Mouse (Mus musculus) midbrain, embryonic 13.5 days (tissue): ENCODE results near the gene Phc1. TPM values are rescaled to one million over a fixed set of nuclear protein-coding genes. Genes with fewer than 3 reads are reported as not detected.
A peak's percentile ranks its signal among the peaks of the same experiment; 100 is the strongest.

Experiments used
- ATAC-seq: fragments of 200-750 bp; cut with Nextera tagmentation; 2 replicates; pipeline ENCODE4 v1.8.0; 2017; ENCODE audit warnings: mild to moderate bottlenecking, moderate TSS enrichment, moderate library complexity
- H3K27ac ChIP-seq: fragments of 300-500 bp; sonication (generic); 2 replicates; pipeline ENCODE4 v1.5.1; 2015; ENCODE audit warnings: inconsistent platforms, mild to moderate bottlenecking, moderate library complexity
- H3K27me3 ChIP-seq: fragments of 300-500 bp; sonication (generic); 2 replicates; pipeline ENCODE4 v1.6.1; 2015; ENCODE audit warnings: mild to moderate bottlenecking, inconsistent platforms
- H3K36me3 ChIP-seq: fragments of 300-500 bp; sonication (generic); 2 replicates; pipeline ENCODE4 v1.6.1; 2015; ENCODE audit warnings: mild to moderate bottlenecking, inconsistent platforms
- H3K4me1 ChIP-seq: fragments of 300-500 bp; sonication (generic); replicated peaks from 2 replicates; pipeline ENCODE4 v1.6.1; 2015; ENCODE audit warnings: inconsistent platforms
- H3K4me2 ChIP-seq: fragments of 300-500 bp; sonication (generic); replicated peaks from 2 replicates; pipeline ENCODE4 v1.6.1; 2015; ENCODE audit warnings: moderate library complexity, mild to moderate bottlenecking, inconsistent platforms
- H3K4me3 ChIP-seq: fragments of 300-500 bp; sonication (generic); replicated peaks from 2 replicates; pipeline ENCODE4 v1.5.1; 2015; ENCODE audit warnings: mild to moderate bottlenecking, inconsistent platforms
- H3K9ac ChIP-seq: fragments of 300-500 bp; sonication (generic); replicated peaks from 2 replicates; pipeline ENCODE4 v1.6.1; 2015; ENCODE audit warnings: mild to moderate bottlenecking, inconsistent platforms
- H3K9me3 ChIP-seq: fragments of 300-500 bp; sonication (generic); 2 replicates; pipeline ENCODE4 v1.6.1; 2016; ENCODE audit warnings: mild to moderate bottlenecking, inconsistent platforms
- WGBS: fragments of 180-500 bp; shearing (Covaris S2); methylation state at CpG from one replicate; pipeline ENCODE4 v1.1.7; 2015; 5-methylcytosine and 5-hydroxymethylcytosine counted together
- polyA plus RNA-seq: library from polyadenylated mRNA; unstranded; fragments of >200 nt; fragmentation: Nextera tagmentation; extraction: Ambion mirVana; gene quantifications from 2 replicates; pipeline ENCODE4 v1.2.1, GENCODE M21; 2015

Gene Phc1
- polyA plus RNA-seq, 1 experiment from 2014 or later: 37.7 TPM

DNA sequence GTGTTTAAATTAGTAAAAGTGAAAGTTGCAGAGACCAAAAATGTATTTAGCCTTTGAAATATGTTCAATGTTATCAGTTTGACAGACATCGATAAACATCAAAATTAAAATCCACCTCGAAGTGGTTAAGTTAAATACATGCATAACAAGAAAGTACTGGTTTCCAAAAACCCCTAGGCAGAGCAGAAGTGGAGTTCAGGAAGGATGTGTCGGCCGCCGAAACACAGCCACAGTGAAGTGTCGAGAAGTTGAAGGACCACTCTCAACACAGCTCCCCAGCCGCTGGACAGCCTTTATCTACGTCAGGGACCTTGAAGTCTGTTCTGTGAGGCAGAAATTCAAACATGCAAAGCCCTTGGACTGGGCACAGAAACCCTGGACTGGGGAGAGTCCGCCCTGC, 36.8 kb downstream of the Phc1 start:
- Histone ChIP-seq H3K4me2 (no peak overlapping the region), H3K27me3 (no peaks in the 10 kb centered on the region)
- 87% methylated on average over 9 of the region's 9 CpGs for WGBS

DNA sequence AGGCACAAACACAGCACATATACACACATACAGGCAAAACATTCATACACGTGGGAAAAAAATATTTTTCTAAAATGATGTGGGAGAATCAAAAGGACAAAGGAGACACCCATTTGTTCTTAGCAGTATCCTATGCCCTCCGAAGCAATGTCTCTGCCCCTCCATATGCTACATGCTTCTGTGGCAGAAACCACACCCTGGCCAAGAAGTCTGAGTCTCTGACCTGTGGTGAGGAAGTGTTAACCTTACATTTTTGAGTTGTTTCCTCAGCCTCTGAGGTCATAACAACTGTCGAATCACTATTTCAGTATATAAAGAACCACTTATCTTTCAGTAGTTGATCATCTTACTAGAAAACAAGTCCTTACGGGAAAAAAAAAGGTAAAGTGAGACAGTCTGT, 37.7 kb downstream of the Phc1 start:
- 88% methylated on average over 4 of the region's 4 CpGs for WGBS

More for the DNA sequence above, 36.8 kb downstream of the Phc1 start:
- no peaks in the 10 kb centered on the region for H3K36me3 ChIP-seq
- H3K4me1 ChIP-seq: no peaks in the 10 kb centered on the region
- no peak for ATAC-seq
- H3K9ac ChIP-seq: no peak overlapping the region
- no peaks in the 10 kb centered on the region for H3K9me3 ChIP-seq
- H3K4me3 ChIP-seq: no peak overlapping the region
- no peak overlapping the region for H3K27ac ChIP-seq

DNA sequence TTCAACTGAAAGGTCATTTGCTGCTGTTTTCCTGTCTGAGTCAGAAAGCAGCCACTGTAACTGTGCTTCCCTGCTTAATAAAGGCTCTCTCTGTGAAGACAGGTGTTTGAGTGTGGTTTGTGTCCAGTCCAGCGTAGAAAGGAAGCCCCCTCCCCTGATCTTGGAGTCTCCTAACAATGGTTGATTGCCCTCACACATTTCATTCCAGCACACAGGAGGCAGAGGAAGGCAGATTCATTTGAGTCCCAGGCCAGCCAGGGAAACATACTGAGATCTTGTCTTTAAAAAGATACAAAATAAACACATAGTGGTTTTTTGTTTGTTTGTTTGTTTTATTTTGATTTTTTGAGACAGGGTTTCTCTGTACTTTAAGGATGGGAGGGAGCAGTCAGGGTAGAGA, 38.2 kb downstream of the Phc1 start:
- no peaks in the 10 kb centered on the region for H3K36me3 ChIP-seq
- no peak overlapping the region for H3K4me2 ChIP-seq
- H3K4me1 ChIP-seq: no peaks in the 10 kb centered on the region; the same call in 1 of the 2 replicates
- H3K27ac ChIP-seq: no peak overlapping the region
- WGBS: 64% methylated on average over 1 of the region's 1 CpGs
- H3K9ac ChIP-seq: no peak overlapping the region
- no peaks in the 10 kb centered on the region for H3K9me3 ChIP-seq
- no peak for ATAC-seq
- no peak overlapping the region for H3K4me3 ChIP-seq
- H3K27me3 ChIP-seq: no peaks in the 10 kb centered on the region

More for the DNA sequence above, 37.7 kb downstream of the Phc1 start:
- no peaks in the 10 kb centered on the region; the same call in 1 of the 2 replicates for H3K4me1 ChIP-seq
- no peaks in the 10 kb centered on the region for H3K36me3 ChIP-seq
- H3K9me3 ChIP-seq: no peaks in the 10 kb centered on the region
- H3K4me2 ChIP-seq: no peak overlapping the region
- H3K27ac ChIP-seq: no peak overlapping the region
- no peak overlapping the region for H3K4me3 ChIP-seq
- H3K9ac ChIP-seq: no peak overlapping the region
- no peaks in the 10 kb centered on the region for H3K27me3 ChIP-seq
- no peak for ATAC-seq

DNA sequence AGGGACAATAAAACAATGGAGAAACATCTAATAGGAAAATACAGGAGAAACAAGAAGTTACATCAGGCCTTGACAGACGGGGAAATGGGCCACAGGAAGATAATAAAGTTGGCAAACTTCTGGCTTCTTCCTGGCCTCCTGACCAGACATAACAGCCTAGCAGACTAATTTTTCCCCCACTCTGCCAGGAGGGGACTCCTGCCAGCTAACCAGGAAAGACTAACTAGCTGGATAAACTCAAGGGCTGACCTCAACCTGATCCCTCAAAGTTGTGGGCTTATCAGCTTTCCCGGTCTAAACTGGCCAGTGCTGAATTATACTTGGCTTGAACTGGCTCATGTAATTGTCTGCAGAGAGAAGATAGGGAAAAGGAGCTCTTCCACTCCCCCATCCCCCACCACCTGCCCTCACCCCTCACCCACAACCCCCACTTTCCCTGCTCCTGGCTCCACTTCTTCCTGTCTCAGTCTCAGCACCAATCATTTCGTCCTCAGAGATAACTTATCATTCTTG, 40.7 kb downstream of the Phc1 start:
- Histone ChIP-seq H3K27me3 (no peaks in the 10 kb centered on the region), H3K27ac (no peak overlapping the region), H3K4me2 (no peak overlapping the region), H3K4me1 (peaks cover 13% of the 10 kb centered on the region), H3K9ac (no peak overlapping the region), H3K9me3 (no peaks in the 10 kb centered on the region), H3K4me3 (no peak overlapping the region), H3K36me3 (no peaks in the 10 kb centered on the region)
- 78% methylated on average over 3 of the region's 3 CpGs for WGBS
- no peak for ATAC-seq

DNA sequence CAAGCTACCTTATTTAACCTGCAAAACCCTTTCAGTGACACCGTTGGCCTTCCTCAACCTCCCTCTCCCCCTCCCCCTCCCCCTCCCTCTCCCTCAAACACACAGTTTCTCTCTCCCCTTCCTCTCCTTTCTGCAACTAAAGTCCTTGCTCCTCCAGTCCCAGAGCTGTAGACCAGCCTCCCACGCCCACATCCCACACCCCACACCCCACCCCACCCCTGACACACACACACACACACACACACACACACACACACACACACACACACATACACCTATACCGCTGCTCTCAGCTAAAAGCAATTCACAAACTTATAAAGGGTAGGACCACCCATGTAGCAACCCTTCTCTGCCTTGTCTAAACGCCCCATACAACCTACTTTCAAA, 42.1 kb downstream of the Phc1 start:
- H3K4me2 ChIP-seq: peak overlapping the region; percentile 69

DNA sequence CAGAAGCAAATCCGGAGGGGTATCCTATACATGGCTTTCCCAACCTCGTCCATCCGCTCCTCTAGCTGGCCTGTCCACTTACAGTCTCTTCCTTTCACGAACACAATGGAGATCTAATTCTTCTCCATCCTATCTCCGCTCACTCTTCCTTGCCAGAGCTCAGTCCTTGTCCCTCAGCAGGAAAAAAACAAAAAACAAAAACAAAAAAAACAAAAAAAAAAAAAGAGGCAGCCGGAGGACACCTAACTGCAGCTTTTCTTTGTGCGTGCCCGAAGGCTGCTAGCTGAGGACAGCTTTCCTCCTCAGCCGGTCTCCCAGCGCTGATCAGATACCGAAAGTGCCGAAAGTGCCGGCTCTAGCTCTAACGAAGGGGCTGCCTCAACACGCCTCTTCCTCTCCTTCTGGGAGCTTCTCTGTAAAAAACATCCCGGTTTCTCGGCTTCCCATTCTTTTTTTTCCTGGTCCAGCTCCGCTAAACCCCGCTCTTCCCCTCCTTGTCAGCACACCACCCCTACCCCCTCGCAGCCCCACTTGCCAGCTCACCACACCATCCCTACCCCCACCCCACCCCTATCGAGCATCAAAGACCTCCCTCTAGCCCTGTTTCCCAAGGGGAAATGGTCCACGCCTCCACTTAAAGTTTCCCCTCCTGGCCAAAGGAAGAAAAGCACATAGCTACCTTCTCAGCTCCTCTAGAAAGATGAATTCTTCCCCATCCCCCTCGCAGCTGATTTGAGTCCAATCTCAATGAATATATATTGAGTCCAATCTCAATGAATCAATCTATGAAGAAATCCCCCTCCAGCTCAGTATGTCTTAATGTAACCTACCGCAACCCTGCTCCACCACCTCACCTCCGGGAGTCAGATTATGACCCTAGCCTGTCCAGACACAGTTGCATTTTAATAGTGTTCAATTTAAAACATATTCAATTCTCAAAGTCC, 42.8 kb downstream of the Phc1 start:
- 5% methylated on average over 25 of the region's 25 CpGs for WGBS
- peak overlapping the region; percentile 87 for H3K27ac ChIP-seq
- H3K36me3 ChIP-seq: no peaks in the 10 kb centered on the region
- peak overlapping the region; percentile 69 for H3K4me2 ChIP-seq
- H3K9me3 ChIP-seq: no peaks in the 10 kb centered on the region
- peak overlapping the region; percentile 48 for H3K4me3 ChIP-seq
- H3K4me1 ChIP-seq: peaks cover 13% of the 10 kb centered on the region
- peak; percentile 82 for ATAC-seq
- no peaks in the 10 kb centered on the region for H3K27me3 ChIP-seq
- H3K9ac ChIP-seq: peak overlapping the region; percentile 72

More for the DNA sequence above, 42.1 kb downstream of the Phc1 start:
- H3K4me1 ChIP-seq: peaks cover 13% of the 10 kb centered on the region
- peak; percentile 51 for ATAC-seq
- H3K9me3 ChIP-seq: no peaks in the 10 kb centered on the region
- no peak overlapping the region for H3K9ac ChIP-seq
- no peaks in the 10 kb centered on the region for H3K27me3 ChIP-seq
- H3K27ac ChIP-seq: peak overlapping the region; percentile 87; the same call in 1 of the 2 replicates
- no peaks in the 10 kb centered on the region for H3K36me3 ChIP-seq
- H3K4me3 ChIP-seq: no peak overlapping the region
- 52% methylated on average over 4 of the region's 4 CpGs for WGBS

DNA sequence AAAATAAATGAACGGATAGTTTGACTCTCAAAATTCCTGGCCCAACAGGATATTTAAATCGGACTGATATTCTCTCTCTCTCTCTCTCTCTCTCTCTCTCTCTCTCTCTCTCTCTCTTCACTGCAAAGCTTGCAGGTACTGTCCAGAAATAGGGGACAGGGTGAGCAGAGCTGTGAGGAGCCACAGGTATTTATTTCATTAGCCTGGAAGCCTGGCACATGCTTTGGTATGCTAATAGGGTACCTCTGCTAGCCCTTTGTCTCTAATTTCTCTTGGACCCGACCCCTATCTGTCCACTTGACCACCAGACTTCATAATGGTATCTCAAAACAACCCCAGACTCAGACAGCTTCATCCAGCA, 43.5 kb downstream of the Phc1 start:
- 37% methylated on average over 3 of the region's 3 CpGs for WGBS
- ATAC-seq: peak; percentile 57
- H3K4me1 ChIP-seq: peaks cover 13% of the 10 kb centered on the region

DNA sequence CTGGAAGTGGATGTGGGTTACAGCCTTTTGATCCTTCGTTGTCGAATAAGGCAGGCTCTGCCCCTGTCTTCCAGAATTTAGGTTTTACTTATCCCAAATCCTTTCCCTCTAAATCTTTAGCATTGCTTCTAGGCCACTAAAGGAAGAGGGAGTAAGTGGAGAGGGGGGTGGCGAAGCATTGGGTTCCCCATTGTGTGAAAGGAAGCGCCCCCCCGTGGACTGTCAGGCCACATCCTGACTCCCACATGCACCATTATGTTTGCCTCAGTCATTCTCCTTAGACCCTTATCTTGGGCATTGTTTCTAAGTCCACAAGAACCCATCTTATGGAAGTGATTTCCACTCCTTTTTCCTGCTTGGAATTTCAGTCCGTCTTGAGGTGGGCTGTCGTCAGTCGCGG, 45.1 kb downstream of the Phc1 start:
- Histone ChIP-seq H3K4me2 (no peak overlapping the region), H3K36me3 (no peaks in the 10 kb centered on the region), H3K27me3 (no peaks in the 10 kb centered on the region), H3K27ac (no peak overlapping the region), H3K9me3 (no peaks in the 10 kb centered on the region), H3K4me3 (no peak overlapping the region), H3K9ac (no peak overlapping the region), H3K4me1 (peaks cover 13% of the 10 kb centered on the region)
- 66% methylated on average over 9 of the region's 9 CpGs for WGBS
- no peak for ATAC-seq

More for the DNA sequence above, 43.5 kb downstream of the Phc1 start:
- no peaks in the 10 kb centered on the region for H3K27me3 ChIP-seq
- H3K9ac ChIP-seq: peak overlapping the region; percentile 72
- peak overlapping the region; percentile 69 for H3K4me2 ChIP-seq
- H3K9me3 ChIP-seq: no peaks in the 10 kb centered on the region
- peak overlapping the region; percentile 48 for H3K4me3 ChIP-seq
- H3K27ac ChIP-seq: peak overlapping the region; percentile 87
- H3K36me3 ChIP-seq: no peaks in the 10 kb centered on the region

DNA sequence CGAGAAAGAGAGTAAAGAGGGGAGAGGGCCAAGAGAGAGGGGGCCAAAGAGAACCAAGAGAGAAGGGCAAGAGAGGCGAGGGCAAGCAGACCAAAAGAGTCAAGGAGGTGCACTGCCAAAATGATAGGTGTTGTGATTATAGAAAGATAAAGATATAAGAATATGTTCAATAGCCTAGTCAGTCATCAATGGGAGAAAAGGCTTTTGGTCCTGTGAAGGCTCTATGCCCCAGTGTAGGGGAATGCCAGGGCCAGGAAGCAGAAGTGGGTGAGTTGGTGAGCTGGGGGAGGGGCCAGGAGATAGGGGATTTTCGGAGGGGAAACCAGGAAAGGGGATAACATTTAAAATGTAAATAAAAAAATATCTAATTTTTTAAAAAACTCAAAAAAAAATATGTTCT, 46.1 kb downstream of the Phc1 start:
- peaks cover 13% of the 10 kb centered on the region for H3K4me1 ChIP-seq
- no peaks in the 10 kb centered on the region for H3K27me3 ChIP-seq
- ATAC-seq: no peak
- H3K9ac ChIP-seq: no peak overlapping the region
- H3K27ac ChIP-seq: no peak overlapping the region
- WGBS: 84% methylated on average over 3 of the region's 3 CpGs
- no peaks in the 10 kb centered on the region for H3K36me3 ChIP-seq
- H3K9me3 ChIP-seq: no peaks in the 10 kb centered on the region
- H3K4me2 ChIP-seq: no peak overlapping the region
- no peak overlapping the region for H3K4me3 ChIP-seq

DNA sequence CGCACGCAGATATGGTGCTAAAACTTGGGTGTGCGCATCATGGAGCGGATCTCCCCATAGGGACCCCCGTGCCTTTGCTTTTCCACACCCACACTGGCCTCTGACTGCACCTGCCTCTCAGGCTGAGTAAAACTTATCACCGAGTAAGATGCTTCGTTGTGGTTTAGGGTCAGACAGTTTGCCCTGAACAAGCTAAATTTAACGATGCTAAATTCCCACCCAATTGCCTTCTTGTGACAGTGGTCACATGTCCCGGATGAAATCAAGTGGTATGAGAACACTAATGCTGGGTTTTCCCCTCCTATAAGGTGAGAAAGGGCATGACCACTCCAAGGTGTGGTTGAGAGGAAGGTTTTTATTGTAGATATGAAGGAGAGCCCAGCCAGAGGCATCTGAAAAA, 46.6 kb downstream of the Phc1 start:
- Histone ChIP-seq H3K4me1 (peaks cover 13% of the 10 kb centered on the region), H3K4me3 (no peak overlapping the region), H3K4me2 (no peak overlapping the region), H3K36me3 (no peaks in the 10 kb centered on the region), H3K9ac (no peak overlapping the region), H3K27ac (no peak overlapping the region), H3K27me3 (no peaks in the 10 kb centered on the region), H3K9me3 (no peaks in the 10 kb centered on the region)
- no peak for ATAC-seq
- 94% methylated on average over 9 of the region's 9 CpGs for WGBS

DNA sequence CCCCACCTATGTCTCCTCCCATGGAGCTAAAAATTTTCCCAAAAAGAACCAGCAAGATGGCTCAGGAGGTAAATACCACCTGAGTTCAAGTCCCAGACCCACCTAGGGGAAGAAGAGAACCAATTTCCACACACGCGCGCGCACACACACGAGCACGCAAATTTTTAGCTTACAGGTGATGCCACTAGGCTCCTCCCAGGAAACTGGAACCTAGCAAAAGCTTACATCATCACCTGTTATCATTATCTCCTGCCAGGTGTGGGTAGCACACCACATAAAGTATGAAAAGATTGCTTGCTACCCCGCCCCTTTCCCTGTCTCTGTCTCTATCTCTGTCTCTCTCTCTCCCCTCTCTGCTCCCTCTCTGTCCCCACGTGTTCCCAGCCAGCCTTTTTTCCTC, 47.2 kb downstream of the Phc1 start:
- H3K9me3 ChIP-seq: no peaks in the 10 kb centered on the region
- WGBS: 90% methylated on average over 8 of the region's 8 CpGs
- ATAC-seq: no peak
- H3K27me3 ChIP-seq: no peaks in the 10 kb centered on the region
- no peaks in the 10 kb centered on the region for H3K36me3 ChIP-seq
- no peak overlapping the region for H3K4me2 ChIP-seq
- no peak overlapping the region for H3K4me3 ChIP-seq
- H3K9ac ChIP-seq: no peak overlapping the region
- H3K4me1 ChIP-seq: peaks cover 13% of the 10 kb centered on the region
- no peak overlapping the region for H3K27ac ChIP-seq

DNA sequence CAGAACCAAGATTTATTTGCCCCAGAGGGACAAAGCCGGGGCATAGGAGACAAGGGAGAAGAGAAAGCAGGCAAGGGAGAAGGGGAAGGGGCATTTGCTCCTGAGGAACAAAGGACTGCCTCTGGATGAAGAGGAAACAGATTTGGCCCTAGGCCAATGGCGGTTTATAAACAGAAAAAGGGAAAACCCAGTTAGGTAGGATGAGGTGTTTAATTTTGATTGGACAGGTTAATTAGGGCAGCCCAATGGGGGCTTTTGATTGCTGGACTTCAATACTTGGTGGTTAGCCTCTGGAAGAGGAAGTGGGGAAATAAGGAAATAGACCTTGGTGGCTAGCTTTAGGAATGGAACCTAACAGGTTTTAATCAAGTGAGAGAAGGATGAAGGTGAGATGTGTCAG, 48.2 kb downstream of the Phc1 start:
- Histone ChIP-seq H3K9me3 (no peaks in the 10 kb centered on the region), H3K9ac (no peak overlapping the region), H3K4me1 (peaks cover 13% of the 10 kb centered on the region), H3K36me3 (no peaks in the 10 kb centered on the region), H3K4me3 (no peak overlapping the region), H3K27me3 (no peaks in the 10 kb centered on the region), H3K4me2 (no peak overlapping the region), H3K27ac (no peak overlapping the region)
- WGBS: 63% methylated on average over 2 of the region's 2 CpGs
- no peak for ATAC-seq
